In genomic region chr16:38283300-38283699, GRCm38 (mm10) we compare ENCODE assay signal across 20 mouse cellular contexts. TPM values are rescaled to one million over a fixed set of nuclear protein-coding genes. Genes with fewer than 3 reads are reported as not detected.
DNase-seq lines count a peak whose midpoint lies in the region; ATAC-seq lines count a peak whose summit lies in the region.
"Had no signal": no experiment of that assay in that cellular context is flagged by ENCODE, and none has a peak within 500 bp of the region (broad histone marks: within the 10 kb centered on the region; RNA-seq: fewer than 3 reads in every experiment).

No protein-coding gene starts in this region.

- 12% methylated on average over 3 of the region's 3 CpGs for WGBS in kidney, embryonic 16.5 days
- WGBS in neural tube, embryonic 12.5 days: 11% methylated on average over 3 of the region's 3 CpGs

- H3K9me3 ChIP-seq in kidney, embryonic 16.5 days (ENCODE audit: low read length): no peaks in the 10 kb centered on the region
- no peaks in the 10 kb centered on the region for H3K9me3 ChIP-seq in neural tube, embryonic 12.5 days
- H3K9me3 ChIP-seq: lung, embryonic 15.5 days had no signal

- no peak overlapping the region for H3K27ac ChIP-seq in kidney, embryonic 16.5 days (ENCODE audit: low read length)
- H3K27ac ChIP-seq in neural tube, embryonic 12.5 days: no peak overlapping the region
- H3K27ac ChIP-seq: heart, adult 2 months; lung, embryonic 15.5 days had no signal

- peaks cover 3% of the 10 kb centered on the region; the same call in 1 of the 2 replicates for H3K4me1 ChIP-seq in kidney, embryonic 16.5 days (ENCODE audit: insufficient read depth, low read length)
- peaks cover 5% of the 10 kb centered on the region for H3K4me1 ChIP-seq in neural tube, embryonic 12.5 days
- H3K4me1 ChIP-seq: lung, embryonic 15.5 days had no signal

- peak; percentile 26 for DNase-seq in embryo, embryonic 10 days (ENCODE audit: low spot score)
- DNase-seq in embryo, embryonic 9.5 days (ENCODE audit: extremely low spot score): no peak
- no peak for DNase-seq in kidney, adult 11 months
- no peak for DNase-seq in neural tube, embryonic 10.5 days (ENCODE audit: extremely low spot score, low spot score)
- DNase-seq in gastrocnemius, postnatal 10 days: no peak
- DNase-seq in right cerebral cortex, adult 18-20 months: no peak
- DNase-seq: adrenal gland, postnatal 10 days; cerebellum, adult 2 months; heart, adult 2 months; layer of hippocampus, postnatal 36 days; left cerebral cortex, postnatal 4 days; retina, postnatal 1 day; spleen, adult 18-20 months; thymus, postnatal 25 days had no signal

- H3K9ac ChIP-seq in kidney, embryonic 16.5 days (replicated peaks; ENCODE audit: low read length): no peak overlapping the region
- H3K9ac ChIP-seq in neural tube, embryonic 12.5 days: no peak overlapping the region
- H3K9ac ChIP-seq: lung, embryonic 15.5 days had no signal

- peak; percentile 78 for ATAC-seq in kidney, embryonic 16.5 days (ENCODE audit: low FRiP score, low TSS enrichment)
- ATAC-seq in neural tube, embryonic 12.5 days (ENCODE audit: low FRiP score, low read depth): peak; percentile 87

- H3K4me2 ChIP-seq in kidney, embryonic 16.5 days (replicated peaks; ENCODE audit: low read depth, low read length): no peak overlapping the region
- no peak overlapping the region for H3K4me2 ChIP-seq in neural tube, embryonic 12.5 days (replicated peaks)
- H3K4me2 ChIP-seq: lung, embryonic 15.5 days had no signal

- H3K27me3 ChIP-seq in kidney, embryonic 16.5 days (ENCODE audit: insufficient read depth, low read length): no peaks in the 10 kb centered on the region
- no peaks in the 10 kb centered on the region for H3K27me3 ChIP-seq in neural tube, embryonic 12.5 days (replicated peaks)
- H3K27me3 ChIP-seq: lung, embryonic 15.5 days had no signal

- H3K4me3 ChIP-seq in kidney, embryonic 16.5 days (ENCODE audit: low read length): no peak overlapping the region
- no peak overlapping the region for H3K4me3 ChIP-seq in neural tube, embryonic 12.5 days
- H3K4me3 ChIP-seq: heart, adult 2 months; lung, embryonic 15.5 days had no signal

- no peaks in the 10 kb centered on the region for H3K36me3 ChIP-seq in kidney, embryonic 16.5 days (ENCODE audit: insufficient read depth, low read length)
- no peaks in the 10 kb centered on the region for H3K36me3 ChIP-seq in neural tube, embryonic 12.5 days
- H3K36me3 ChIP-seq: lung, embryonic 15.5 days had no signal

RNA-seq across cellular contexts. Expression of gene Nr1i2, which starts 11.3 kb away (rescaled TPM):
- 0.39 and 0.46 TPM in 2 replicates for polyA plus RNA-seq in kidney, embryonic 16.5 days (2015; fragmentation: Nextera tagmentation; extraction: Ambion mirVana)
- not detected in 2 replicates for polyA plus RNA-seq in neural tube, embryonic 12.5 days (2016; fragmentation: Nextera tagmentation; extraction: Ambion mirVana)
- total RNA-seq in gastrocnemius, postnatal 10 days (2021): not detected
- total RNA-seq: heart, adult 2 months; layer of hippocampus, postnatal 36 days; left cerebral cortex, postnatal 4 days; midbrain, postnatal 0 days had no signal
- polyA plus RNA-seq: cerebellum, adult 2 months; cortical plate, adult 2 months; heart, adult 2 months; midbrain, postnatal 0 days; neural tube, embryonic 14.5 days had no signal

RNA-seq across cellular contexts. Expression of gene Maats1, which starts 58.6 kb away (rescaled TPM):
- polyA plus RNA-seq in kidney, embryonic 16.5 days (2015; fragmentation: Nextera tagmentation; extraction: Ambion mirVana): 0.08 and 0.26 TPM in 2 replicates
- polyA plus RNA-seq in neural tube, embryonic 12.5 days (2016; fragmentation: Nextera tagmentation; extraction: Ambion mirVana): 0.22 and 0.25 TPM in 2 replicates
- total RNA-seq in gastrocnemius, postnatal 10 days (2021): under 1 TPM in 1 of 2 experiments, not detected in 1; 0.11 TPM
- total RNA-seq: heart, adult 2 months had no signal
